Mouse (Mus musculus) frontal cortex, postnatal 10 days (tissue): ENCODE results near the gene Ecm2.

Source experiments
- DNase-seq, 2 experiments: peaks; one replicate each; pipeline ENCODE4 v3.0.0; 2022; ENCODE audit warnings: low spot score in 2 of 2, mixed read lengths in 1 of 2

Gene Ecm2

GRCm38 (mm10) chr13:49507176-49507575 is 2.6 kb downstream of the Ecm2 start:
- DNase-seq = no peak

- no peak for DNase-seq
Observed at GRCm38 (mm10) chr13:49518761-49519160, 14.2 kb downstream of the Ecm2 start.

GRCm38 (mm10) chr13:49526235-49526634 is 21.6 kb downstream of the Ecm2 start:
- no peak for DNase-seq

- DNase-seq = no peak
Observed at GRCm38 (mm10) chr13:49530636-49531035, 26.0 kb downstream of the Ecm2 start.

- DNase-seq = no peak
Observed at GRCm38 (mm10) chr13:49536946-49537345, 32.3 kb downstream of the Ecm2 start.

- DNase-seq = no peak
Observed at GRCm38 (mm10) chr13:49538693-49539092, 34.1 kb downstream of the Ecm2 start.

GRCm38 (mm10) chr13:49544279-49544678 is 39.7 kb downstream of the Ecm2 start, which contains the start of gene Aspn:
Aspn (plus strand) TSS chr13:49544443.
- DNase-seq = no peak

- no peak for DNase-seq
Observed at GRCm38 (mm10) chr13:49545646-49546045, 41.0 kb downstream of the Ecm2 start.

GRCm38 (mm10) chr13:49546517-49546916 is 41.9 kb downstream of the Ecm2 start:
- no peak for DNase-seq

GRCm38 (mm10) chr13:49547563-49548150 is 43.0 kb downstream of the Ecm2 start:
- DNase-seq = no peak

GRCm38 (mm10) chr13:49549616-49550015 is 45.0 kb downstream of the Ecm2 start:
- no peak for DNase-seq

- no peak for DNase-seq
Observed at GRCm38 (mm10) chr13:49554519-49554918, 49.9 kb downstream of the Ecm2 start.

GRCm38 (mm10) chr13:49556203-49556602 is 51.6 kb downstream of the Ecm2 start:
- DNase-seq = no peak

- no peak for DNase-seq
Observed at GRCm38 (mm10) chr13:49556924-49557323, 52.3 kb downstream of the Ecm2 start.

- no peak for DNase-seq
Observed at GRCm38 (mm10) chr13:49559185-49559584, 54.6 kb downstream of the Ecm2 start.

- DNase-seq = no peak
Observed at GRCm38 (mm10) chr13:49560886-49561285, 56.3 kb downstream of the Ecm2 start.

- DNase-seq = no peak
Observed at GRCm38 (mm10) chr13:49564347-49564746, 59.7 kb downstream of the Ecm2 start.

- no peak for DNase-seq
Observed at GRCm38 (mm10) chr13:49570371-49570770, 65.8 kb downstream of the Ecm2 start.

GRCm38 (mm10) chr13:49571418-49571817 is 66.8 kb downstream of the Ecm2 start:
- DNase-seq = no peak

- DNase-seq = no peak
Observed at GRCm38 (mm10) chr13:49581541-49582530, 77.2 kb downstream of the Ecm2 start, which contains the start of gene Omd. Omd (plus strand) TSS chr13:49582462.
